Mouse (Mus musculus) neural tube, embryonic 14.5 days (tissue): ENCODE data around the gene Kif13a. TPM values are rescaled to one million over a fixed set of nuclear protein-coding genes. Genes with fewer than 3 reads are reported as not detected.

Experiments
- ATAC-seq: fragments of 200-750 bp; cut with Nextera tagmentation; 2 replicates; pipeline ENCODE4 v1.8.0; 2017; ENCODE audit warnings: low read depth, mild to moderate bottlenecking, moderate TSS enrichment, moderate library complexity
- H3K27ac ChIP-seq: fragments of 300-500 bp; sonication (generic); 2 replicates; pipeline ENCODE4 v1.5.1; 2014; ENCODE audit warnings: low read depth, mild to moderate bottlenecking, control low read depth, low read length, moderate library complexity, mixed read lengths
- H3K27me3 ChIP-seq: fragments of 300-500 bp; sonication (generic); 2 replicates; pipeline ENCODE4 v1.6.1; 2014; ENCODE audit warnings: low read length; ENCODE audit not compliant: control insufficient read depth, insufficient read depth
- H3K36me3 ChIP-seq: fragments of 300-500 bp; sonication (generic); 2 replicates; pipeline ENCODE4 v1.6.1; 2014; ENCODE audit warnings: low read length, mixed read lengths; ENCODE audit not compliant: control insufficient read depth, insufficient read depth
- H3K4me1 ChIP-seq: fragments of 300-500 bp; sonication (generic); 2 replicates; pipeline ENCODE4 v1.6.1; 2014; ENCODE audit warnings: low read length; ENCODE audit not compliant: control insufficient read depth, insufficient read depth
- H3K4me2 ChIP-seq: fragments of 300-500 bp; sonication (generic); 2 replicates; pipeline ENCODE4 v1.6.1; 2014; ENCODE audit warnings: mild to moderate bottlenecking, low read depth, low read length, control low read depth
- H3K4me3 ChIP-seq: fragments of 300-500 bp; sonication (generic); 2 replicates; pipeline ENCODE4 v1.5.1; 2014; ENCODE audit warnings: low read depth, low read length, control low read depth, mixed read lengths
- H3K9ac ChIP-seq: fragments of 300-500 bp; sonication (generic); replicated peaks from 2 replicates; pipeline ENCODE4 v1.6.1; 2014; ENCODE audit warnings: low read depth, mild to moderate bottlenecking, control low read depth, low read length, mixed read lengths
- H3K9me3 ChIP-seq: fragments of 300-500 bp; sonication (generic); 2 replicates; pipeline ENCODE4 v1.6.1; 2016; ENCODE audit warnings: low read length; ENCODE audit not compliant: control insufficient read depth
- WGBS: fragments of 180-500 bp; shearing (Covaris S2); extraction: QIAGEN DNeasy Blood & Tissue Kit; methylation state at CpG from one replicate; pipeline ENCODE4 v1.1.7; 2014; 5-methylcytosine and 5-hydroxymethylcytosine counted together
- polyA plus RNA-seq: library from polyadenylated mRNA; unstranded; fragments of >200 nt; fragmentation: Nextera tagmentation; extraction: Ambion mirVana; gene quantifications from 2 replicates; pipeline ENCODE4 v1.2.1, GENCODE M21; 2014

Kif13a gene
- polyA plus RNA-seq, 1 experiment from 2014 or later, result 10.4 TPM

GRCm38 (mm10) chr13:46900870-46901555, 28.7 kb downstream of the Kif13a start:
- no peaks in the 10 kb centered on the region for H3K36me3 ChIP-seq
- no peak overlapping the region for H3K9ac ChIP-seq
- H3K27ac ChIP-seq, result no peak overlapping the region
- no peak overlapping the region for H3K4me2 ChIP-seq
- no peak for ATAC-seq
- 96% methylated on average over 11 of the region's 11 CpGs for WGBS
- H3K9me3 ChIP-seq, result no peaks in the 10 kb centered on the region
- no peak overlapping the region for H3K4me3 ChIP-seq
- H3K4me1 ChIP-seq, result no peaks in the 10 kb centered on the region
- H3K27me3 ChIP-seq, result no peaks in the 10 kb centered on the region

- H3K4me3 ChIP-seq, result no peak overlapping the region
- H3K36me3 ChIP-seq, result no peaks in the 10 kb centered on the region
- no peaks in the 10 kb centered on the region for H3K9me3 ChIP-seq
- H3K9ac ChIP-seq, result no peak overlapping the region
- H3K4me1 ChIP-seq, result no peaks in the 10 kb centered on the region
- no peaks in the 10 kb centered on the region for H3K27me3 ChIP-seq
- 77% methylated on average over 2 of the region's 2 CpGs for WGBS
- no peak for ATAC-seq
- H3K27ac ChIP-seq, result no peak overlapping the region
- no peak overlapping the region for H3K4me2 ChIP-seq
Measured at GRCm38 (mm10) chr13:46898837-46899236, 30.8 kb downstream of the Kif13a start.

- Histone ChIP-seq H3K4me3 (no peak overlapping the region), H3K36me3 (no peaks in the 10 kb centered on the region), H3K4me1 (no peaks in the 10 kb centered on the region), H3K27ac (no peak overlapping the region), H3K27me3 (no peaks in the 10 kb centered on the region), H3K9me3 (no peaks in the 10 kb centered on the region), H3K4me2 (no peak overlapping the region), H3K9ac (no peak overlapping the region)
- WGBS, result 78% methylated on average over 11 of the region's 11 CpGs
- ATAC-seq, result no peak
Measured at GRCm38 (mm10) chr13:46898411-46898810, 31.3 kb downstream of the Kif13a start.

DNA sequence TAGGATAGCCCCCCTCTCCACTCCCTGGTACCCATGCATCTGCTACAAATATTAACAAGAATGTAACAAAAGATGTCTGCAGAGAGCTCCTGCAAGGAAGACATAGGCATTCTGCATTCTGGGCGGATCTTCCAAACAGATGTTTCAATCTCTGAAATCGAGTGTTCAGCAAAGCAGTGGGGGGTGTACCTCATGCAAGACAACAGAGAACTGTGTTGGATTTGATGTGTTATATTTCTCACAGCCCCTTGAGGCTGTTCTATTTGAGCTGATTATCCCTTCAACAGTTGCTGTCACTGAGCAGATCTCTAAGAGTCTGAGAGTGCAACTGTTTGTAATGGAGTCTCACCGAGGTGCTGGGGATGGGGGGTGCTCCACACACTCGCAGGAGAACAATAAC, 37.3 kb downstream of the Kif13a start:
- WGBS, result 57% methylated on average over 4 of the region's 4 CpGs
- Histone ChIP-seq H3K4me3 (no peak overlapping the region), H3K9ac (no peak overlapping the region), H3K9me3 (no peaks in the 10 kb centered on the region), H3K4me1 (0 out of 2 replicates have a peak, but pooled peaks cover 3% of the 10 kb centered on the region), H3K27me3 (no peaks in the 10 kb centered on the region), H3K36me3 (no peaks in the 10 kb centered on the region), H3K27ac (no peak overlapping the region), H3K4me2 (no peak overlapping the region)
- peak; percentile 29; the same call in 1 of the 2 replicates for ATAC-seq

- H3K27ac ChIP-seq, result no peak overlapping the region
- H3K4me2 ChIP-seq, result no peak overlapping the region
- ATAC-seq, result no peak
- 87% methylated on average over 12 of the region's 12 CpGs for WGBS
- H3K4me3 ChIP-seq, result no peak overlapping the region
- H3K9ac ChIP-seq, result no peak overlapping the region
- no peaks in the 10 kb centered on the region for H3K36me3 ChIP-seq
- no peaks in the 10 kb centered on the region for H3K9me3 ChIP-seq
- 0 out of 2 replicates have a peak, but pooled peaks cover 3% of the 10 kb centered on the region for H3K4me1 ChIP-seq
- no peaks in the 10 kb centered on the region for H3K27me3 ChIP-seq
Measured at GRCm38 (mm10) chr13:46888150-46888683, 41.5 kb downstream of the Kif13a start.

- no peak for ATAC-seq
- no peaks in the 10 kb centered on the region for H3K27me3 ChIP-seq
- WGBS, result 90% methylated on average over 10 of the region's 10 CpGs
Measured at GRCm38 (mm10) chr13:46886497-46887261, 43.0 kb downstream of the Kif13a start.

DNA sequence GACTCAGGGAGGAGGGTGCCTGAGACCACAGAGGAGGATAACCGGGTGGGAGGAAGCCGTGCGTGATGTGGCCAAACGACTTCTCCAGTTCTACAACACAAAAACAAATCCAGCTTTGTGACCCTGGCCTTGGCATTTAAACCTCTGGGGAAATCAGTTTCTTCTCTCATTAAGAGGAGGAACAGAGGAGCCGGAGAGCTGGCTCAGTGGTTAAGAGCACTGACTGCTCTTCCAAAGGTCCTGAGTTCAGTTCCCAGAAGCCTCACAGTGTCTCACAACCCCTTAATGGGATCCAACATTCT, 44.0 kb downstream of the Kif13a start:
- 73% methylated on average over 5 of the region's 5 CpGs for WGBS
- Histone ChIP-seq H3K27ac (no peak overlapping the region), H3K36me3 (no peaks in the 10 kb centered on the region), H3K9me3 (no peaks in the 10 kb centered on the region), H3K4me1 (no peaks in the 10 kb centered on the region), H3K9ac (no peak overlapping the region), H3K4me2 (no peak overlapping the region), H3K27me3 (no peaks in the 10 kb centered on the region), H3K4me3 (no peak overlapping the region)
- no peak for ATAC-seq

More at GRCm38 (mm10) chr13:46886497-46887261, 43.0 kb downstream of the Kif13a start:
- Histone ChIP-seq H3K9ac (no peak overlapping the region), H3K4me3 (no peak overlapping the region), H3K36me3 (no peaks in the 10 kb centered on the region), H3K27ac (no peak overlapping the region), H3K4me1 (0 out of 2 replicates have a peak, but pooled peaks cover 3% of the 10 kb centered on the region), H3K4me2 (no peak overlapping the region), H3K9me3 (no peaks in the 10 kb centered on the region)

- Histone ChIP-seq H3K36me3 (no peaks in the 10 kb centered on the region), H3K4me1 (no peaks in the 10 kb centered on the region), H3K9ac (no peak overlapping the region), H3K4me2 (no peak overlapping the region), H3K4me3 (no peak overlapping the region), H3K9me3 (no peaks in the 10 kb centered on the region), H3K27ac (no peak overlapping the region), H3K27me3 (no peaks in the 10 kb centered on the region)
- 90% methylated on average over 26 of the region's 26 CpGs for WGBS
- no peak for ATAC-seq
Measured at GRCm38 (mm10) chr13:46884898-46885758, 44.5 kb downstream of the Kif13a start.
